Mouse (Mus musculus): ENCODE results near the gene Gm21454. TPM values are rescaled to one million over a fixed set of nuclear protein-coding genes. Genes with fewer than 3 reads are reported as not detected.
"Not testable (repeated sequence)": the region's sequence is repeated elsewhere in the genome, so short reads cannot be mapped to it uniquely, and the experiment has no call there.

Gm21454 gene
- total RNA-seq (2012; rRNA removed) (not detected in 2 replicates), total RNA-seq (2014; rRNA removed) (not detected in 2 replicates), polyA plus RNA-seq (2012; ENCODE audit: insufficient read length, low read depth) (not detected in 2 replicates)

GRCm38 (mm10) chrY:13252091-13252490 lies at the start of gene Gm21454, which contains the start of gene Gm21440:
Gene Gm21454, plus strand, starts transcription at chrY:13252442.
Gene Gm21440, plus strand, starts transcription at chrY:13252391.
- H3K27me3 ChIP-seq (replicated peaks); H3K79me2 ChIP-seq (replicated peaks; ENCODE audit: control insufficient read depth, extremely low read depth, insufficient read depth, poor library complexity, severe bottlenecking); DNase-seq (ENCODE audit: extremely low read depth); in situ Hi-C loops (cut with MboI; ENCODE audit: low pct_ligation_motif_present, low pct_unique_long_range_greater_than_20kb, low sequenced_read_pairs); dilution Hi-C loops (cut with MboI; ENCODE audit: extremely low pct_ligation_motif_present, extremely low pct_unique_long_range_greater_than_20kb, low sequenced_read_pairs); H3K4me1 ChIP-seq (ENCODE audit: control insufficient read depth in 1 of 2, insufficient read depth in 2 of 2); H3K9me3 ChIP-seq (replicated peaks; ENCODE audit: low read length); H3K4me3 ChIP-seq (replicated peaks in 1 of 3; ENCODE audit: low read depth in 2 of 3, low read length in 2 of 3, poor library complexity in 1 of 3); H3K4me2 ChIP-seq (ENCODE audit: insufficient read depth, low read depth, poor library complexity, severe bottlenecking); H3K36me3 ChIP-seq (replicated peaks in 1 of 2; ENCODE audit: control insufficient read depth in 1 of 2, insufficient read depth in 1 of 2, low read length in 1 of 2); H3K9ac ChIP-seq (ENCODE audit: insufficient read depth, low read depth); H3K27ac ChIP-seq (ENCODE audit: insufficient read depth, low read depth): not testable (repeated sequence)

GRCm38 (mm10) chrY:13223828-13224227 lies 28.4 kb upstream of the Gm21454 start, which contains the start of gene Gm21828:
Gene Gm21828, minus strand, starts transcription at chrY:13223928.
- H3K4me3 ChIP-seq (replicated peaks in 1 of 3; ENCODE audit: low read depth in 2 of 3, low read length in 2 of 3, poor library complexity in 1 of 3); H3K36me3 ChIP-seq (replicated peaks in 1 of 2; ENCODE audit: control insufficient read depth in 1 of 2, insufficient read depth in 1 of 2, low read length in 1 of 2); H3K27me3 ChIP-seq (replicated peaks); H3K4me2 ChIP-seq (ENCODE audit: insufficient read depth, low read depth, poor library complexity, severe bottlenecking); H3K27ac ChIP-seq (ENCODE audit: insufficient read depth, low read depth); H3K4me1 ChIP-seq (ENCODE audit: control insufficient read depth in 1 of 2, insufficient read depth in 2 of 2); in situ Hi-C loops (cut with MboI; ENCODE audit: low pct_ligation_motif_present, low pct_unique_long_range_greater_than_20kb, low sequenced_read_pairs); DNase-seq (ENCODE audit: extremely low read depth); H3K9ac ChIP-seq (ENCODE audit: insufficient read depth, low read depth); H3K9me3 ChIP-seq (replicated peaks; ENCODE audit: low read length); H3K79me2 ChIP-seq (replicated peaks; ENCODE audit: control insufficient read depth, extremely low read depth, insufficient read depth, poor library complexity, severe bottlenecking); dilution Hi-C loops (cut with MboI; ENCODE audit: extremely low pct_ligation_motif_present, extremely low pct_unique_long_range_greater_than_20kb, low sequenced_read_pairs): not testable (repeated sequence)

DNA sequence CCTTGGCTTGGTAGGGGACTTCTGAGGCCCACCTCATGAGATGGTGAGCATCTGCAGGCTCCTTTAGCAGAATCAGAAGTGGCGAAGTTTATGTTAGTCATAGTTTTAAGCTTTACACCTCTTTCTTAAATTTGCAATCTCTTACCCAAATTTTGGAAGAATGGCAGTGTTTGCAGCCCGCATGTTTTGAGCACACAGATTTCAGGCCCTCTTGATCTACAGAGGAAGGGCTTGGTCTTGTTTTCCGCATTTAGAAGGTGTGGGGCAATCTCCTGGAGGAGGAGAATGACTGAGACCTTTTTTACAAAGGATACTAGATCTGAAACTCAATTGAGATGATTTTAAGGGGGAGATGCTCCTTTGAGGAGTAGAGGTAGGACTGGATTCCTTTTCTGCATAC lies 96.7 kb downstream of the Gm21454 start, which contains the start of gene Gm21725:
TSS of gene Gm21725 (minus strand) at position 101 of the 400 bp plus-strand sequence.
- H3K9ac ChIP-seq (ENCODE audit: insufficient read depth, low read depth); H3K4me3 ChIP-seq (replicated peaks in 1 of 3; ENCODE audit: low read depth in 2 of 3, low read length in 2 of 3, poor library complexity in 1 of 3); DNase-seq (ENCODE audit: extremely low read depth); H3K36me3 ChIP-seq (replicated peaks in 1 of 2; ENCODE audit: control insufficient read depth in 1 of 2, insufficient read depth in 1 of 2, low read length in 1 of 2); H3K79me2 ChIP-seq (replicated peaks; ENCODE audit: control insufficient read depth, extremely low read depth, insufficient read depth, poor library complexity, severe bottlenecking); dilution Hi-C loops (cut with MboI; ENCODE audit: extremely low pct_ligation_motif_present, extremely low pct_unique_long_range_greater_than_20kb, low sequenced_read_pairs); H3K27me3 ChIP-seq (replicated peaks); in situ Hi-C loops (cut with MboI; ENCODE audit: low pct_ligation_motif_present, low pct_unique_long_range_greater_than_20kb, low sequenced_read_pairs); H3K4me1 ChIP-seq (ENCODE audit: control insufficient read depth in 1 of 2, insufficient read depth in 2 of 2); H3K27ac ChIP-seq (ENCODE audit: insufficient read depth, low read depth); H3K9me3 ChIP-seq (replicated peaks; ENCODE audit: low read length); H3K4me2 ChIP-seq (ENCODE audit: insufficient read depth, low read depth, poor library complexity, severe bottlenecking): not testable (repeated sequence)

Other genes starting within 250 kb of the Gm21454 start
- gene Gm20807, start 209.6 kb upstream of the Gm21454 start, total RNA-seq (2012; rRNA removed), result not detected in 2 replicates
- not detected in 2 replicates for gene Gm20807, start 209.6 kb upstream of the Gm21454 start, total RNA-seq (2014; rRNA removed)
- not detected in 2 replicates for gene Gm20807, start 209.6 kb upstream of the Gm21454 start, polyA plus RNA-seq (2012; ENCODE audit: insufficient read length, low read depth)
- gene Gm21891, start 119.0 kb upstream of the Gm21454 start, total RNA-seq (2012; rRNA removed), result not detected in 2 replicates
- not detected in 2 replicates for gene Gm21891, start 119.0 kb upstream of the Gm21454 start, total RNA-seq (2014; rRNA removed)
- not detected in 2 replicates for gene Gm21891, start 119.0 kb upstream of the Gm21454 start, polyA plus RNA-seq (2012; ENCODE audit: insufficient read length, low read depth)
- gene Gm21425, start 90.5 kb upstream of the Gm21454 start, total RNA-seq (2012; rRNA removed), result not detected in 2 replicates
- not detected in 2 replicates for gene Gm21425, start 90.5 kb upstream of the Gm21454 start, total RNA-seq (2014; rRNA removed)
- not detected in 2 replicates for gene Gm21425, start 90.5 kb upstream of the Gm21454 start, polyA plus RNA-seq (2012; ENCODE audit: insufficient read length, low read depth)
- not detected in 2 replicates for gene Gm21828, start 28.5 kb upstream of the Gm21454 start, total RNA-seq (2012; rRNA removed)
- gene Gm21828, start 28.5 kb upstream of the Gm21454 start, total RNA-seq (2014; rRNA removed), result not detected in 2 replicates
- not detected in 2 replicates for gene Gm21828, start 28.5 kb upstream of the Gm21454 start, polyA plus RNA-seq (2012; ENCODE audit: insufficient read length, low read depth)
- gene Gm21440, start 51 bp upstream of the Gm21454 start, total RNA-seq (2012; rRNA removed), result not detected in 2 replicates
- gene Gm21440, start 51 bp upstream of the Gm21454 start, total RNA-seq (2014; rRNA removed), result not detected in 2 replicates
- gene Gm21440, start 51 bp upstream of the Gm21454 start, polyA plus RNA-seq (2012; ENCODE audit: insufficient read length, low read depth), result not detected in 2 replicates
- not detected in 2 replicates for gene Gm21725, start 96.6 kb downstream of the Gm21454 start, total RNA-seq (2012; rRNA removed)
- not detected in 2 replicates for gene Gm21725, start 96.6 kb downstream of the Gm21454 start, total RNA-seq (2014; rRNA removed)
- not detected in 2 replicates for gene Gm21725, start 96.6 kb downstream of the Gm21454 start, polyA plus RNA-seq (2012; ENCODE audit: insufficient read length, low read depth)
- not detected in 2 replicates for gene Gm21866, start 213.1 kb downstream of the Gm21454 start, total RNA-seq (2012; rRNA removed)
- not detected in 2 replicates for gene Gm21866, start 213.1 kb downstream of the Gm21454 start, total RNA-seq (2014; rRNA removed)
- gene Gm21866, start 213.1 kb downstream of the Gm21454 start, polyA plus RNA-seq (2012; ENCODE audit: insufficient read length, low read depth), result not detected in 2 replicates
- gene Gm20773, start 241.6 kb downstream of the Gm21454 start, total RNA-seq (2012; rRNA removed), result not detected in 2 replicates
- gene Gm20773, start 241.6 kb downstream of the Gm21454 start, total RNA-seq (2014; rRNA removed), result not detected in 2 replicates
- not detected in 2 replicates for gene Gm20773, start 241.6 kb downstream of the Gm21454 start, polyA plus RNA-seq (2012; ENCODE audit: insufficient read length, low read depth)